Mouse (Mus musculus): ENCODE measurements around the gene Isca2. TPM values are rescaled to one million over a fixed set of nuclear protein-coding genes. Genes with fewer than 3 reads are reported as not detected.

Gene Isca2
- polyA plus RNA-seq, 1 experiment from 2014 or later, result 75.2 TPM

GRCm38 (mm10) chr12:84756016-84756415, 17.0 kb upstream of the Isca2 start:
- H3K9ac ChIP-seq (ENCODE audit: low read length), result no peak overlapping the region
- no peaks in the 10 kb centered on the region; the same call in 1 of the 2 replicates for H3K36me3 ChIP-seq (ENCODE audit: control insufficient read depth, insufficient read depth, low read length)
- no peak overlapping the region for H3K4me2 ChIP-seq (replicated peaks; ENCODE audit: low read depth)
- ATAC-seq (ENCODE audit: low FRiP score, low TSS enrichment) (no peak), DNase-seq (ENCODE audit: low spot score) (no peak)
- no peaks in the 10 kb centered on the region for H3K4me1 ChIP-seq (replicated peaks; ENCODE audit: control insufficient read depth, insufficient read depth)
- TF ChIP-seq EP300 (optimal IDR thresholded peaks at IDR 0.05) (no peak), CTCF (IDR thresholded peaks at IDR 0.05; ENCODE audit: low read depth) (no peak)
- H3K27me3 ChIP-seq (ENCODE audit: control insufficient read depth, insufficient read depth, low read length), result no peaks in the 10 kb centered on the region
- 88% methylated on average over 10 of the region's 10 CpGs for WGBS
- H3K4me3 ChIP-seq (ENCODE audit: low read depth, low read length), result no peak overlapping the region
- no peaks in the 10 kb centered on the region for H3K9me3 ChIP-seq (ENCODE audit: control insufficient read depth, low read length)
- no peak overlapping the region for H3K27ac ChIP-seq (replicated peaks)

- Histone ChIP-seq H3K27ac (replicated peaks) (no peak overlapping the region), H3K9me3 (ENCODE audit: control insufficient read depth, low read length) (no peaks in the 10 kb centered on the region), H3K36me3 (ENCODE audit: control insufficient read depth, insufficient read depth, low read length) (peaks cover 5% of the 10 kb centered on the region; the same call in 1 of the 2 replicates), H3K4me2 (replicated peaks; ENCODE audit: low read depth) (no peak overlapping the region), H3K4me3 (ENCODE audit: low read depth, low read length) (no peak overlapping the region), H3K27me3 (ENCODE audit: control insufficient read depth, insufficient read depth, low read length) (no peaks in the 10 kb centered on the region), H3K9ac (ENCODE audit: low read length) (no peak overlapping the region), H3K4me1 (replicated peaks; ENCODE audit: control insufficient read depth, insufficient read depth) (no peaks in the 10 kb centered on the region)
- no peak for TF ChIP-seq EP300 (optimal IDR thresholded peaks at IDR 0.05)
- TF ChIP-seq CTCF (IDR thresholded peaks at IDR 0.05; ENCODE audit: low read depth), result peak; percentile 63
- ATAC-seq (ENCODE audit: low FRiP score, low TSS enrichment), result no peak
- DNase-seq (ENCODE audit: low spot score), result no peak
- WGBS, result 78% methylated on average over 2 of the region's 2 CpGs
These were observed 14.0 kb upstream of the Isca2 start for GRCm38 (mm10) chr12:84759063-84759462.

- WGBS, result 74% methylated on average over 5 of the region's 5 CpGs
- Histone ChIP-seq H3K9me3 (ENCODE audit: control insufficient read depth, low read length) (no peaks in the 10 kb centered on the region), H3K4me3 (ENCODE audit: low read depth, low read length) (no peak overlapping the region), H3K36me3 (ENCODE audit: control insufficient read depth, insufficient read depth, low read length) (peaks cover 11% of the 10 kb centered on the region; the same call in 1 of the 2 replicates), H3K27me3 (ENCODE audit: control insufficient read depth, insufficient read depth, low read length) (no peaks in the 10 kb centered on the region), H3K4me2 (replicated peaks; ENCODE audit: low read depth) (no peak overlapping the region), H3K9ac (ENCODE audit: low read length) (no peak overlapping the region), H3K27ac (replicated peaks) (no peak overlapping the region), H3K4me1 (replicated peaks; ENCODE audit: control insufficient read depth, insufficient read depth) (no peaks in the 10 kb centered on the region; the same call in 1 of the 2 replicates)
- TF ChIP-seq EP300 (optimal IDR thresholded peaks at IDR 0.05) (no peak), CTCF (IDR thresholded peaks at IDR 0.05; ENCODE audit: low read depth) (no peak)
- no peak for DNase-seq (ENCODE audit: low spot score)
- ATAC-seq (ENCODE audit: low FRiP score, low TSS enrichment), result no peak
These were observed 10.5 kb upstream of the Isca2 start for GRCm38 (mm10) chr12:84762532-84762931.

- DNase-seq (ENCODE audit: low spot score) (no peak), ATAC-seq (ENCODE audit: low FRiP score, low TSS enrichment) (no peak)
- no peak for TF ChIP-seq EP300 (optimal IDR thresholded peaks at IDR 0.05)
- WGBS, result 79% methylated on average over 13 of the region's 13 CpGs
- Histone ChIP-seq H3K4me2 (replicated peaks; ENCODE audit: low read depth) (no peak overlapping the region), H3K27me3 (ENCODE audit: control insufficient read depth, insufficient read depth, low read length) (no peaks in the 10 kb centered on the region), H3K9ac (ENCODE audit: low read length) (no peak overlapping the region), H3K36me3 (ENCODE audit: control insufficient read depth, insufficient read depth, low read length) (peaks cover 11% of the 10 kb centered on the region; the same call in 1 of the 2 replicates), H3K4me1 (replicated peaks; ENCODE audit: control insufficient read depth, insufficient read depth) (no peaks in the 10 kb centered on the region; the same call in 1 of the 2 replicates), H3K9me3 (ENCODE audit: control insufficient read depth, low read length) (no peaks in the 10 kb centered on the region), H3K4me3 (ENCODE audit: low read depth, low read length) (no peak overlapping the region), H3K27ac (replicated peaks) (no peak overlapping the region)
These were observed 9.4 kb upstream of the Isca2 start for GRCm38 (mm10) chr12:84763577-84764218.

GRCm38 (mm10) chr12:84764756-84765155, 8.3 kb upstream of the Isca2 start:
- Histone ChIP-seq H3K4me3 (ENCODE audit: low read depth, low read length) (no peak overlapping the region), H3K4me1 (replicated peaks; ENCODE audit: control insufficient read depth, insufficient read depth) (no peaks in the 10 kb centered on the region; the same call in 1 of the 2 replicates), H3K27me3 (ENCODE audit: control insufficient read depth, insufficient read depth, low read length) (no peaks in the 10 kb centered on the region), H3K27ac (replicated peaks) (no peak overlapping the region), H3K9ac (ENCODE audit: low read length) (no peak overlapping the region; the same call in 1 of the 2 replicates), H3K9me3 (ENCODE audit: control insufficient read depth, low read length) (no peaks in the 10 kb centered on the region), H3K4me2 (replicated peaks; ENCODE audit: low read depth) (no peak overlapping the region), H3K36me3 (ENCODE audit: control insufficient read depth, insufficient read depth, low read length) (peaks cover 11% of the 10 kb centered on the region; the same call in 1 of the 2 replicates)
- WGBS, result 80% methylated on average over 7 of the region's 7 CpGs
- ATAC-seq (ENCODE audit: low FRiP score, low TSS enrichment) (no peak), DNase-seq (ENCODE audit: low spot score) (no peak)
- TF ChIP-seq CTCF (IDR thresholded peaks at IDR 0.05; ENCODE audit: low read depth) (no peak), EP300 (optimal IDR thresholded peaks at IDR 0.05) (no peak)

- Histone ChIP-seq H3K4me2 (replicated peaks; ENCODE audit: low read depth) (no peak overlapping the region), H3K4me1 (replicated peaks; ENCODE audit: control insufficient read depth, insufficient read depth) (no peaks in the 10 kb centered on the region; the same call in 1 of the 2 replicates), H3K4me3 (ENCODE audit: low read depth, low read length) (no peak overlapping the region), H3K27ac (replicated peaks) (no peak overlapping the region), H3K27me3 (ENCODE audit: control insufficient read depth, insufficient read depth, low read length) (no peaks in the 10 kb centered on the region), H3K36me3 (ENCODE audit: control insufficient read depth, insufficient read depth, low read length) (peaks cover 11% of the 10 kb centered on the region; the same call in 1 of the 2 replicates), H3K9ac (ENCODE audit: low read length) (no peak overlapping the region), H3K9me3 (ENCODE audit: control insufficient read depth, low read length) (no peaks in the 10 kb centered on the region)
- DNase-seq (ENCODE audit: low spot score), result no peak
- ATAC-seq (ENCODE audit: low FRiP score, low TSS enrichment), result no peak
- WGBS, result 92% methylated on average over 15 of the region's 15 CpGs
- TF ChIP-seq EP300 (optimal IDR thresholded peaks at IDR 0.05), result no peak
- no peak for TF ChIP-seq CTCF (IDR thresholded peaks at IDR 0.05; ENCODE audit: low read depth)
These were observed 7.5 kb upstream of the Isca2 start for GRCm38 (mm10) chr12:84765506-84765905.
